Mouse (Mus musculus) hindbrain, embryonic 15.5 days (tissue): ENCODE results near the gene Fbl. TPM values are rescaled to one million over a fixed set of nuclear protein-coding genes. Genes with fewer than 3 reads are reported as not detected.
"Not testable (repeated sequence)": the region's sequence is repeated elsewhere in the genome, so short reads cannot be mapped to it uniquely, and the experiment has no call there.

Experiments used
- ATAC-seq: fragments of 200-750 bp; cut with Nextera tagmentation; 2 replicates; pipeline ENCODE4 v1.8.0; 2017; ENCODE audit warnings: low read depth, moderate number of reproducible peaks, moderate TSS enrichment; ENCODE audit not compliant: low FRiP score
- H3K27ac ChIP-seq: fragments of 300-500 bp; sonication (generic); replicated peaks from 2 replicates; pipeline ENCODE4 v1.5.1; 2015; ENCODE audit warnings: mild to moderate bottlenecking, inconsistent platforms
- H3K27me3 ChIP-seq: fragments of 300-500 bp; sonication (generic); 2 replicates; pipeline ENCODE4 v1.6.1; 2015; ENCODE audit warnings: control low read depth, inconsistent platforms
- H3K36me3 ChIP-seq: fragments of 300-500 bp; sonication (generic); 2 replicates; pipeline ENCODE4 v1.6.1; 2015; ENCODE audit warnings: control low read depth, inconsistent platforms
- H3K4me1 ChIP-seq: fragments of 300-500 bp; sonication (generic); replicated peaks from 2 replicates; pipeline ENCODE4 v1.6.1; 2015; ENCODE audit warnings: control low read depth, inconsistent platforms
- H3K4me2 ChIP-seq: fragments of 300-500 bp; sonication (generic); 2 replicates; pipeline ENCODE4 v1.6.1; 2015; ENCODE audit warnings: moderate library complexity, mild to moderate bottlenecking, inconsistent platforms
- H3K4me3 ChIP-seq: fragments of 300-500 bp; sonication (generic); 2 replicates; pipeline ENCODE4 v1.5.1; 2015; ENCODE audit warnings: mild to moderate bottlenecking, inconsistent platforms
- H3K9ac ChIP-seq: fragments of 300-500 bp; sonication (generic); 2 replicates; pipeline ENCODE4 v1.6.1; 2015; ENCODE audit warnings: inconsistent platforms
- H3K9me3 ChIP-seq: fragments of 300-500 bp; sonication (generic); 2 replicates; pipeline ENCODE4 v1.6.1; 2016; ENCODE audit warnings: control low read depth, inconsistent platforms
- WGBS: fragments of 180-500 bp; shearing (Covaris S2); methylation state at CpG from one replicate; pipeline ENCODE4 v1.1.7; 2015; 5-methylcytosine and 5-hydroxymethylcytosine counted together
- polyA plus RNA-seq: library from polyadenylated mRNA; unstranded; fragments of >200 nt; fragmentation: Nextera tagmentation; extraction: Ambion mirVana; gene quantifications from 2 replicates; pipeline ENCODE4 v1.2.1, GENCODE M21; 2015

Fbl gene
- polyA plus RNA-seq, 1 experiment from 2014 or later: 81.8 TPM

GRCm38 (mm10) chr7:28196528-28196927, 27.0 kb downstream of the Fbl start:
- no peak for ATAC-seq
- H3K27me3 ChIP-seq: no peaks in the 10 kb centered on the region
- H3K36me3 ChIP-seq: peaks cover 31% of the 10 kb centered on the region
- 56% methylated on average over 14 of the region's 14 CpGs for WGBS
- no peak overlapping the region for H3K9ac ChIP-seq
- no peak overlapping the region for H3K4me3 ChIP-seq
- H3K9me3 ChIP-seq: no peaks in the 10 kb centered on the region
- H3K4me1 ChIP-seq: no peaks in the 10 kb centered on the region
- no peak overlapping the region for H3K27ac ChIP-seq
- H3K4me2 ChIP-seq: no peak overlapping the region

- ATAC-seq: no peak
- Histone ChIP-seq H3K4me3 (no peak overlapping the region), H3K36me3 (peaks cover 12% of the 10 kb centered on the region), H3K4me2 (no peak overlapping the region), H3K27ac (no peak overlapping the region), H3K9me3 (no peaks in the 10 kb centered on the region), H3K27me3 (no peaks in the 10 kb centered on the region), H3K9ac (no peak overlapping the region), H3K4me1 (no peaks in the 10 kb centered on the region)
- 72% methylated on average over 4 of the region's 4 CpGs for WGBS
Observed at GRCm38 (mm10) chr7:28199054-28199453, 29.5 kb downstream of the Fbl start.

- no peak overlapping the region for H3K27ac ChIP-seq
- no peak overlapping the region for H3K9ac ChIP-seq
- no peaks in the 10 kb centered on the region; the same call in 1 of the 2 replicates for H3K36me3 ChIP-seq
- H3K4me3 ChIP-seq: no peak overlapping the region
- no peaks in the 10 kb centered on the region for H3K27me3 ChIP-seq
- WGBS: 65% methylated on average over 19 of the region's 19 CpGs
- H3K4me1 ChIP-seq: 0 out of 2 replicates have a peak, but pooled peaks cover 2% of the 10 kb centered on the region
- H3K4me2 ChIP-seq: no peak overlapping the region
- no peaks in the 10 kb centered on the region for H3K9me3 ChIP-seq
- no peak for ATAC-seq
Observed at GRCm38 (mm10) chr7:28203207-28204108, 33.9 kb downstream of the Fbl start.

GRCm38 (mm10) chr7:28206044-28206600, 36.6 kb downstream of the Fbl start:
- Histone ChIP-seq H3K4me3 (no peak overlapping the region), H3K36me3 (no peaks in the 10 kb centered on the region), H3K4me1 (0 out of 2 replicates have a peak, but pooled peaks cover 3% of the 10 kb centered on the region), H3K9me3 (no peaks in the 10 kb centered on the region), H3K27ac (no peak overlapping the region), H3K27me3 (no peaks in the 10 kb centered on the region), H3K4me2 (no peak overlapping the region), H3K9ac (no peak overlapping the region)
- WGBS: 68% methylated on average over 4 of the region's 4 CpGs
- ATAC-seq: no peak

- Histone ChIP-seq H3K9ac (peak overlapping the region; percentile 43; the same call in 1 of the 2 replicates), H3K27ac (peak overlapping the region; percentile 43; the same call in 1 of the 2 replicates), H3K4me1 (0 out of 2 replicates have a peak, but pooled peaks cover 3% of the 10 kb centered on the region), H3K36me3 (no peaks in the 10 kb centered on the region), H3K4me3 (peak overlapping the region; percentile 35), H3K9me3 (no peaks in the 10 kb centered on the region), H3K27me3 (no peaks in the 10 kb centered on the region), H3K4me2 (peak overlapping the region; percentile 57)
- WGBS: 41% methylated on average over 12 of the region's 12 CpGs
- ATAC-seq: peak; percentile 34; the same call in 1 of the 2 replicates
Observed at GRCm38 (mm10) chr7:28208396-28208987, 39.0 kb downstream of the Fbl start.

DNA sequence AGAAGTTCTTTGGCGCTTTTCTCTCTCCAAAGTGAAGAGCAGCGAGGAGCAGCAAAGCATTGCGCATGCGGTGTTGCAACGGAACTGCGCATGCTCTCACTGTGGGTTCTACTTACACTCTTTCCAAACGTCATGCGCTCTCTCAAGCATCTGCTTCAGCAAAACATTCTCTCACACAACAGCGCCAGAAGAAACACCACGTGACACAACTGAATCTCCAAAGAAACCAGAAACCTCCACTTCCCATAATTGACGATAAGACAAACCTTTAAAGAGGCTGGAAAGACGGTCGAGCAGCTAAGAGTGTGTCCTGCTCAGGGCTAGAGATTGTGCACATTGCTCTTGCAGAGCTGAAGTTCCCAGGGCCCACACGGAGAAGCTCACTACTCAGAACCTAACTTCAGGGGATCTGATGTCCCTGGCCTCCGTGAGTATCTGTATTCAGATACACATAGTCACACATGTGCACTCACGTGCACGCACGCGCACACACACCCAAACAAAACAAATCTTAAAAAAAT, 39.5 kb downstream of the Fbl start:
- H3K9ac ChIP-seq: peak overlapping the region; percentile 43; the same call in 1 of the 2 replicates
- peak overlapping the region; percentile 35 for H3K4me3 ChIP-seq
- H3K9me3 ChIP-seq: no peaks in the 10 kb centered on the region
- ATAC-seq: peak; percentile 87
- H3K36me3 ChIP-seq: no peaks in the 10 kb centered on the region
- peak overlapping the region; percentile 43; the same call in 1 of the 2 replicates for H3K27ac ChIP-seq
- no peaks in the 10 kb centered on the region for H3K27me3 ChIP-seq
- WGBS: 47% methylated on average over 19 of the region's 19 CpGs
- peak overlapping the region; percentile 57 for H3K4me2 ChIP-seq
- H3K4me1 ChIP-seq: 0 out of 2 replicates have a peak, but pooled peaks cover 3% of the 10 kb centered on the region

GRCm38 (mm10) chr7:28210731-28211130, 41.2 kb downstream of the Fbl start:
- 0 out of 2 replicates have a peak, but pooled peaks cover 3% of the 10 kb centered on the region for H3K4me1 ChIP-seq
- H3K36me3 ChIP-seq: no peaks in the 10 kb centered on the region
- no peak for ATAC-seq
- no peak overlapping the region for H3K9ac ChIP-seq
- H3K4me2 ChIP-seq: no peak overlapping the region
- 55% methylated on average over 5 of the region's 5 CpGs for WGBS
- H3K9me3 ChIP-seq: no peaks in the 10 kb centered on the region
- H3K27me3 ChIP-seq: no peaks in the 10 kb centered on the region
- H3K4me3 ChIP-seq: no peak overlapping the region
- H3K27ac ChIP-seq: no peak overlapping the region

- WGBS: 41% methylated on average over 10 of the region's 10 CpGs
Observed at GRCm38 (mm10) chr7:28214142-28214541, 44.6 kb downstream of the Fbl start.

GRCm38 (mm10) chr7:28215950-28216349, 46.4 kb downstream of the Fbl start:
- not testable (repeated sequence) for ATAC-seq, H3K4me1 ChIP-seq, H3K4me3 ChIP-seq, H3K4me2 ChIP-seq, H3K27me3 ChIP-seq, H3K27ac ChIP-seq, H3K9ac ChIP-seq, H3K36me3 ChIP-seq, H3K9me3 ChIP-seq
- 79% methylated on average over 2 of the region's 2 CpGs for WGBS

More at GRCm38 (mm10) chr7:28214142-28214541, 44.6 kb downstream of the Fbl start:
- no peaks in the 10 kb centered on the region for H3K36me3 ChIP-seq
- no peak overlapping the region for H3K4me2 ChIP-seq
- H3K27me3 ChIP-seq: no peaks in the 10 kb centered on the region
- no peak overlapping the region for H3K4me3 ChIP-seq
- H3K27ac ChIP-seq: no peak overlapping the region
- ATAC-seq: no peak
- H3K9me3 ChIP-seq: no peaks in the 10 kb centered on the region
- H3K9ac ChIP-seq: no peak overlapping the region
- H3K4me1 ChIP-seq: no peaks in the 10 kb centered on the region

- not testable (repeated sequence) for H3K9ac ChIP-seq, H3K36me3 ChIP-seq, H3K27me3 ChIP-seq, H3K9me3 ChIP-seq, H3K4me3 ChIP-seq, ATAC-seq, H3K4me1 ChIP-seq, H3K4me2 ChIP-seq, H3K27ac ChIP-seq
- 93% methylated on average over 13 of the region's 13 CpGs for WGBS
Observed at GRCm38 (mm10) chr7:28217811-28218210, 48.3 kb downstream of the Fbl start.

DNA sequence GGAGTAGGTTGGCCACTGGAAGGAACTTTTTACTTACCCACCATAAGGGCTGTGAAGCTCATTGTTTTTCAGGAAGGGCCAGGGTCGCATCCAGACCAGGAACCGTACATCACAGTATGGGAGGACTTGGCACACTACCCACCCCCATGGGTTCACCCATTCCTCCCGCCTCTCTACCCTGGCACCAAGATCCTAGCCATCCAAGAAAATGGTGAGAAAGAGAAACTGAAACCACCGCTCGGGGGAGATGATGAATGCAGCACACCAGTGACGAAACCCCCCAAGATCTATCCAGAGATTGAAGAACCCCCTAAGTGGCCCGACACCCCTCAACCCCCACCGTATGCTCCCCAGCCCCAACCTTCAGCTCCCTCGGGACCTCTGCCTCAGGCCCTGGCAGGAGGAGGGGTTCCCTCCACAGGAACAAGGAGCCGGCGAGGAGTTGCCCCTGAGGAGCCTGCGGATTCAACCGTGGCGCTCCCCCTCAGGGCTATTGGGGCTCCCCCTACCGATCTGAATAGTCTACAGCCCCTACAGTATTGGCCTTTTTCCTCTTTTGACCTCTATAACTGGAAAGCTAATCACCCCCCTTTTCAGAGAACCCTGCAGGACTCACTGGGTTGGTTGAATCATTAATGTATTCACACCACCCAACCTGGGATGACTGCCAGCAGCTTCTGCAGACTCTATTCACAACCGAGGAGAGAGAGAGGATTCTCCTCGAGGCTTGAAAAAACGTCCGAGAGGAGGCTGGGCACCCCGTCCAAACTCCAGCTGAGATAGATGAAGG, 49.6 kb downstream of the Fbl start:
- H3K36me3 ChIP-seq, H3K4me2 ChIP-seq, H3K27ac ChIP-seq, H3K27me3 ChIP-seq, H3K9me3 ChIP-seq, H3K4me1 ChIP-seq, H3K9ac ChIP-seq, H3K4me3 ChIP-seq, ATAC-seq: not testable (repeated sequence)
- 76% methylated on average over 20 of the region's 20 CpGs for WGBS
